Mouse (Mus musculus) embryonic facial prominence, embryonic 10.5 days (tissue): ENCODE measurements at regions not wholly inside any gene's neighbourhood (a gene's known extent, or its start where the extent isn't known, plus 50 kb on each side); places are given as distances from the start of the nearest gene placed in this dataset.

ENCODE experiments used
- DNase-seq: peaks from one replicate; pipeline ENCODE4 v3.0.0-alpha.2; 2017; ENCODE audit warnings: low spot score
- H3K27ac ChIP-seq: fragments of 300-500 bp; sonication (generic); replicated peaks from 2 replicates; pipeline ENCODE4 v1.5.1; 2016; ENCODE audit warnings: mild to moderate bottlenecking
- H3K27me3 ChIP-seq: fragments of 300-500 bp; sonication (generic); replicated peaks from 2 replicates; pipeline ENCODE4 v1.6.1; 2016; ENCODE audit warnings: low read depth, mild to moderate bottlenecking; ENCODE audit not compliant: poor library complexity, severe bottlenecking
- H3K36me3 ChIP-seq: fragments of 300-500 bp; sonication (generic); replicated peaks from 2 replicates; pipeline ENCODE4 v1.6.1; 2016; ENCODE audit warnings: mild to moderate bottlenecking, moderate library complexity
- H3K4me1 ChIP-seq: fragments of 300-500 bp; sonication (generic); 2 replicates; pipeline ENCODE4 v1.6.1; 2016
- H3K4me3 ChIP-seq: fragments of 300-500 bp; sonication (generic); 2 replicates; pipeline ENCODE4 v1.5.1; 2016; ENCODE audit warnings: mild to moderate bottlenecking, moderate library complexity
- H3K9me3 ChIP-seq: fragments of 300-500 bp; sonication (generic); 2 replicates; pipeline ENCODE4 v1.6.1; 2016; ENCODE audit warnings: mild to moderate bottlenecking
- WGBS: fragments of 180-500 bp; shearing (Covaris S2); methylation state at CpG from one replicate; pipeline ENCODE4 v1.1.7; 2016; 5-methylcytosine and 5-hydroxymethylcytosine counted together

DNA sequence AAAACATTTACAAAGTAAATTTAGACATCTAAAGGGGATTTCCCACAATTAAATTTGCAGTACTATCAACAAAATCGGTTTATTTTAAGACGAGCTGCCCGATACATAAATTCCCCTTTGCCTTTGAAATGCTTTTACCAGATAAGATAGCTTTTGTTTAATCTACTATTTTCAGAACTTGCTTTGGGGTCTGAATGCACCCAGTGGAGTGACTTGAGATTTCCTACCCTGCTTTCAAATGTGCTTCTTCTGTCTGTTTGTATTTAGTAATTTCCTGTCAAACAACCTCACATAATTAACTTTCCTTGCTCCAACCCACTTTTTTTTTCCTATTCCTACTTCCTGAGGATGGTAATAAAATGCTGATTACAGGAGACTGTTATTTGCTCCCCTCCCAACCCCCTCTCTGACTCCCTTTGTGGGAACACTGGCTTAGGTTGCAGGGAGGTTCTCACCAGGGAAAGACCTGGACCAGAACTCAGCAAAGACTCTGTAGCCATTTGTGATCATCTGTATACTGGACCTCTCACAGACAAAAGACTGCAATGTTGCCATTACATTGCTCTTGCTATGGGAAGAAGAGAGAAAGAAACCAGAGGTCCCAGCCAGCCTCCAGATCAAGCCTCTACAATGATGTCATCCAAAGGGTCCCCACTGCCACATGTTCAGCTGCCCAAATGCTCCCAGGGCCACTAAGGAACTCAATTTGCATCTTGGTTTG is 318.1 kb downstream of the Sox4 start:
- WGBS, result 55% methylated on average over 3 of the region's 3 CpGs
- peak overlapping the region; percentile 72 for H3K27ac ChIP-seq
- no peaks in the 10 kb centered on the region for H3K27me3 ChIP-seq
- peak; percentile 39 for DNase-seq
- H3K4me1 ChIP-seq, result peaks cover 60% of the 10 kb centered on the region
- peaks cover 7% of the 10 kb centered on the region for H3K36me3 ChIP-seq
- no peaks in the 10 kb centered on the region for H3K9me3 ChIP-seq
- H3K4me3 ChIP-seq, result no peak overlapping the region

DNA sequence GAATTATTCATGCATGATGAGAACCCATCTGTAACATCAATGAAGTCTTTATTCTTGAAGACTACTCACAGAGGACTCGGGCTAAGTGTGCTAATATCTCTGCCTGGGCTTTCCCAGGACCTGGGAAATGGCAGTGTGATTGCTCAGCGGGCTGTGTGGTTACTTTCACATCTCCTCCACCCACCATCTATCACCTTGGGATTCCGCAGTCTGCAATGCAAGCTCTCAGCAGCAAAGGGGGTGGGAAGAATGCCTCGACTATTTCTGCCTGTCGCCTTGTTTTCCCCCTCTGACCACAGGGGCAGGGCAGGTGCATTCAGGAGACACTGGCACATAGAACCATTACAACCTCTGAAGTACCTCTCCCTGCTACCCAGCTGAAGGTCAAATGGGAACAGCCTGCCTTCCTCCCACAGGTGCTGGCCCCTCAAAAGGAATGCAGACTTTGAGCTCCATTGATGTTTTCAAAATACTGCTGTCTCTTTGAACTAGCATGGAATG is 319.9 kb downstream of the Sox4 start:
- Histone ChIP-seq H3K27ac (peak overlapping the region; percentile 72), H3K27me3 (no peaks in the 10 kb centered on the region), H3K4me1 (peaks cover 70% of the 10 kb centered on the region), H3K9me3 (no peaks in the 10 kb centered on the region), H3K36me3 (peaks cover 5% of the 10 kb centered on the region), H3K4me3 (no peak overlapping the region)
- peak; percentile 68 for DNase-seq
- 37% methylated on average over 5 of the region's 5 CpGs for WGBS

DNA sequence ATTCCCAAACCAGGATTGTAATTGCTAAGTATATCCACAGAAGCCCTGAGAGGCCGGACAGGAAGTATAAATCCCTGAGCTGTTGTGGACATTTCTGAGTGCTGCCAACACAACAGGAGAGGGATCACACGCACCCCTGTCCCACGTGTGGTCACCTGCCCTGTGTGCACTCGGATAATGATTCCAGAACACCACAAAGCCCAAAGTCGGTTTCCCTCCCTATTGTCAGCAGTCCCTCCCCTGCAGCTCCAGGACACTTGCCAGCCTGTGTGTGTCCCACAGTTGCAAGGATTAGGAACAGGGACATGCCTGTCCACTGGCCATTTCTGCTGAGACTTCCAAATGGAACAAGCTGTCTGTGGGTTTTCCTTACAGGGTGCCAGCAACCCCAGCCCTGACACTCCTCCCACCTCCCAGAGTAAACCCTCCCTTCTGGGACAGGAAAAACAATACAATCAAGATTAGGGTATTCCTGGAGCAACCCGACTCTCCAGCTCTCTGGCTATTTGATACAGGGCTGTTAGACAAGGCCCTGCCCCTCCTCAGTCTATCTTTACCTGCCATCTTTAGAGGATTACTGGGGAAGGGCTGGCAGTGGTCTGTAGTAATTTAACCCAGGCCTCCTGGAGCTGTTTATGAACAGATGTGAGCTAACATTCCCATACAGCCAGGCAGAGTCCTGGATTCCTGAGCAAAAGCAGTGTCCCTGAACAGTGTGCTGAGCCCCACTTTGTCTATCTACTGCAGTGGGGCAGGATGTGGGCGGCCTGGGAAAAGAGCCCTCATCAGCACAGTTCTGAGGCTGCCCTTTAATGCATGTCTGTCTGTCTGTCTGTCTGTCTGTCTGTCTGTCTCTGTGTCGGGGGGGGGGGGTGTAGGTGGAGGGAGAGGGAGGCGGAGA is 323.8 kb downstream of the Sox4 start:
- H3K4me3 ChIP-seq, result peak overlapping the region; percentile 37; the same call in 1 of the 2 replicates
- H3K9me3 ChIP-seq, result no peaks in the 10 kb centered on the region
- H3K27ac ChIP-seq, result peak overlapping the region; percentile 85
- H3K27me3 ChIP-seq, result no peaks in the 10 kb centered on the region
- 24% methylated on average over 9 of the region's 9 CpGs for WGBS
- DNase-seq, result peak; percentile 83
- peaks cover 67% of the 10 kb centered on the region for H3K4me1 ChIP-seq
- peaks cover 10% of the 10 kb centered on the region for H3K36me3 ChIP-seq

DNA sequence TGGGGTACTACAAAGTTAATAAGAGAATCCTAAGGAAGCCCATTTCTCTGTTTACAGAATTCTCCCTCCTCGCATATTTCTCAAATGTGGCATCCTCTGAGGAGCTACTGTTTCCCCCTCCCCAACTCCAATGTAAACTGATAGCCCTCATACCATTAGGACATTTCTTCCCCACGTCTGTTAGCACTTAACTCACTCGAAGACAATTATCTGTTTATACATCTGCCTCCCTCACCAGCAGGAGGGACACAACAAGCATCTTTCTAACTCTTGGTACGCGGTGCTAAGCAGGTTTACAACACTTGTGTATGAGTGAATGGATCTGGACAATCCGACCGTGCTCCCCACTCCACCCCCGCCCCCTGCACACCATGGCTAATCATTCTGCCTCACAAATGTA is 324.8 kb downstream of the Sox4 start:
- 33% methylated on average over 8 of the region's 8 CpGs for WGBS
- peak overlapping the region; percentile 85 for H3K27ac ChIP-seq
- DNase-seq, result peak; percentile 43
- no peaks in the 10 kb centered on the region for H3K9me3 ChIP-seq
- no peak overlapping the region for H3K4me3 ChIP-seq
- H3K36me3 ChIP-seq, result peaks cover 10% of the 10 kb centered on the region
- H3K4me1 ChIP-seq, result peaks cover 60% of the 10 kb centered on the region
- H3K27me3 ChIP-seq, result no peaks in the 10 kb centered on the region

DNA sequence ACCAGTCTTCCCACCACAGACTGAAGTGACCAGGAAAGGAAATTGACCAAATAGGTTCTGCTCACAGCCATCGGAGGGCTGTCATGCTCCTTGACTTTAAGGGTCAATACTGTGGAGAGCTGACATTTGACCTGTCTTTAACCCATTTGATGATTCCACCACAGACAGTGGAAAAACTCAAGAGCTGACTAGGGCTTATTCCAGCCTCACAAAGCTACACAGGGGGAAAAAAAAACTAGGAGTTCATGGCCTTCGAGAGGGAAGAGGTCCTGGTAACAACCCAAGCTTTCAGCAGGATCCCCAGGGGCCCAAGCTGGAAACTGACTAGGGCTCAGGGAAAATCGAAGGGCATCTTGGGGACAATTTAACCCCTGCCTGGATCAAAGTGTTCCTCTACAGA is 334.6 kb downstream of the Sox4 start:
- no peaks in the 10 kb centered on the region for H3K27me3 ChIP-seq
- no peak for DNase-seq
- H3K27ac ChIP-seq, result no peak overlapping the region
- H3K4me3 ChIP-seq, result no peak overlapping the region
- H3K4me1 ChIP-seq, result peaks cover 16% of the 10 kb centered on the region
- no peaks in the 10 kb centered on the region for H3K9me3 ChIP-seq
- H3K36me3 ChIP-seq, result no peaks in the 10 kb centered on the region
- WGBS, result 19% methylated on average over 3 of the region's 3 CpGs

DNA sequence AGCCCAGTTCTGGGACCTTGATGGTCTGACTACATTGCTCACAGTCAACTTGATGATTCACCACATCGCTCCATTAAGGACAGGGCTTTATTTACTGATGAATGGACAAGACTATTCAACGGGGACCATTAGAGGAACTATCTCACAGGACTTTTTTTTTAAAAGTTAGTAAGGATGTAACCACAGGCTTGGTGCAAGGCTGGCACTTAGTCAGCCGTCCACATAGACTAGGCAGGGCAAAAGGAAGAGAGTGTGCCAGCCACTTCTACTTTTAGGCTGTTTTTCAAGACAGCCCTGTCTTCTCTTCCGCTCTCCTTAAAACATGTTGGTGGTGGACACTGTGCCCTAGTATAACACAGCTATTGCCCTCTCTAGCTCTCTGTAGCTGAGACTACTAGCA is 336.0 kb downstream of the Sox4 start:
- DNase-seq, result no peak
- peaks cover 7% of the 10 kb centered on the region; the same call in 1 of the 2 replicates for H3K36me3 ChIP-seq
- no peaks in the 10 kb centered on the region for H3K27me3 ChIP-seq
- WGBS, result 94% methylated on average over 4 of the region's 4 CpGs
- peaks cover 6% of the 10 kb centered on the region; the same call in 1 of the 2 replicates for H3K9me3 ChIP-seq
- no peak overlapping the region for H3K4me3 ChIP-seq
- peaks cover 16% of the 10 kb centered on the region for H3K4me1 ChIP-seq
- H3K27ac ChIP-seq, result no peak overlapping the region; the same call in 1 of the 2 replicates

DNA sequence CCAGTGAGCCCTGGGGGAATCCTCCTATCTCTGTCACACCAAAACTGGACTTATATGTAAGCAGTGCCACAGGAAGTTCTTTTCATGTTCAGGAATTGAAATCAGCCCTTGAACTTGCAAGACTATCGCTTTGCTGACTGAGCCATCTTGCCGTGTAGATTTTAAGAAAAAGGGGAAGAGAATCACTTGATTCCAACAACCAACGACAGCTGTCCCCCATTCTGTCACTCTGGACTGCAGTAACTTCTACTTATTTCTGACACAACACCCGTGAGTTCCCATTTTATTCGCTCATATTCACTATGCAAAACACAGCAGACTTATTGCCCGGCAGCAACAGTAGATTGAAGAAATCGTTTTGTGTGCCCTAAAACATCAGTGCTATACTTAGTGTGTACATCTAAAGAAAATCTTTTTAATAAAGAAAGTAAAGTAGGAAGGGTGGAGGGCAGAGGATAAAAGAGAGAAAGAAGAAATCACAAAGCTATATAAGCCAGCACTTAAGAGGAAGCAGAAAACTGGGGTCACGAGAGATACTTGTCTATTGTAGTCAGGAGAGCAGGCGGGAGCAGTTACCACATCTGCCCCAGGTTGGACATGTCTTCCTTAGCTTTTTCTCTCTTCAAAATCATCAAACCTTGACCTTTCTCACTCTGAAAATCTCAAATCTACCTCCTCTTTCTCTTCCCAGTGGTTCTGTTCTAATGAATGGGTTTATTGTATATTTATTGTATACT is 336.7 kb downstream of the Sox4 start:
- Histone ChIP-seq H3K4me1 (peaks cover 21% of the 10 kb centered on the region), H3K36me3 (peaks cover 9% of the 10 kb centered on the region; the same call in 1 of the 2 replicates), H3K9me3 (peaks cover 6% of the 10 kb centered on the region; the same call in 1 of the 2 replicates), H3K27ac (no peak overlapping the region), H3K4me3 (no peak overlapping the region), H3K27me3 (no peaks in the 10 kb centered on the region)
- no peak for DNase-seq
- WGBS, result 85% methylated on average over 9 of the region's 9 CpGs

DNA sequence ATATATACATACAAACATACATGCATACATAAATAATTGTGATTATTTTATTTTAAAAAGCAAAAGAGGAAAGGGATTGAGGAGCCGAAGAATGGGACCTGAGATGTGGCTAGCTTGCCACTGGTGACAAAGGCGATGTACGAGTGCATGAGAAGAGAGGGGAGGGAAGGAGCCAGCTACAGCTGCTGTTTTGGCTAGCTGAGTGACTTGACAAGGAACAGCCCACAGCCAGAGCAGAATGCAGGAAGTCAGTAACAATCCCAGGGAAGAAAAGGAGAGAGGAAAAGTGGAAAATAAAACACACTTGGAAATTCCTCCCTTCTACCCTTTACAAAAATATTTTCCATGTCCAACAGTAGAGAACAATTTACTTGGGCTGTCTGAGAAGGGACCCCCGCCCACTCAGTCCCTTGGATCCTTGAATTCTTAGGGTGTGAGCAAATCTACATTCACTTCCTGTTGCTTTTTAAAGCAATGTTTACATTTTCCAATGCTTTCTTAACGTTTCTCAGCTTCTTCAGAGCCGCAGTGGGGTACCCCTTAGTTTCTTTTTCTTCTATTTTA is 345.9 kb downstream of the Sox4 start:
- 0 out of 2 replicates have a peak, but pooled peaks cover 2% of the 10 kb centered on the region for H3K36me3 ChIP-seq
- no peak overlapping the region for H3K4me3 ChIP-seq
- no peak for DNase-seq
- peak overlapping the region; percentile 35; the same call in 1 of the 2 replicates for H3K27ac ChIP-seq
- 56% methylated on average over 6 of the region's 6 CpGs for WGBS
- H3K27me3 ChIP-seq, result no peaks in the 10 kb centered on the region
- no peaks in the 10 kb centered on the region for H3K9me3 ChIP-seq
- H3K4me1 ChIP-seq, result peaks cover 18% of the 10 kb centered on the region

DNA sequence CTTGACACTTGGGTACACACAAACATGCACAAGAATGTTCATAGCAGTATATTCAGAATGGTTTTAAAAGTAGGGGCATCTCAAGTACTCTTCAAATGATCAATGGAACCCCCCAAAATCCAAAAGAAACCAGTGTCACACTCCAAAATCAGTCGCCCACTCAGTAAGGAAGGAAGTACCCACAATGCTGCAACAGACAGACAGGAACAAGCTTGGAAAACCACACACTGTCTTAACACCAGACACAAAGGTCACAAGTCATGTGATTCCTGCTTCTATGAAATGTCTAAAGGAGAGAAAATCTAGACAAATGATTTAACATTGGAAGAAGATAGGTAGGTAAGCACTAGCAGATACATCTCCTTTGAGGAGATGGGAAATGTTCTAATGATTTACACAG is 346.9 kb downstream of the Sox4 start:
- WGBS, result 86% methylated on average over 1 of the region's 1 CpGs
- Histone ChIP-seq H3K9me3 (no peaks in the 10 kb centered on the region), H3K27me3 (no peaks in the 10 kb centered on the region), H3K36me3 (no peaks in the 10 kb centered on the region), H3K4me1 (peaks cover 12% of the 10 kb centered on the region), H3K27ac (no peak overlapping the region), H3K4me3 (no peak overlapping the region)
- no peak for DNase-seq

DNA sequence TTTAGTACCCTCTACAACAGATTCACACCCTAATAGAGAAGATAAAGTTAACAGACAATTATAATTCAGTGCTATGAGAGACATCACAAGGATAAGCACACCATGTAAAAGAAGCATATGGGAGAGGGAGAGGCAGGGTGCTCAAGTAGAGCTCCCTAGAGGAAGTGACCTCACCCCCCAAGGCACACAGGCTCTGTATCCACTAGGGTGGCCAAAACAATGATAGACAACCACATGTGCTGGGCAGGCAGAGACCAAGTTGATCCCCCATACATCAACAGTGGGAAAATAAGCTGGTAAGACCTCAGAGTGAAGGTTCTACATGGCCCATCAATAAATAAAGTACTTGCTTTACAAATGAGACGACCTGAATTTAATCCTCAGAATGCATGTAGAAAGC is 347.7 kb downstream of the Sox4 start:
- no peak for DNase-seq

DNA sequence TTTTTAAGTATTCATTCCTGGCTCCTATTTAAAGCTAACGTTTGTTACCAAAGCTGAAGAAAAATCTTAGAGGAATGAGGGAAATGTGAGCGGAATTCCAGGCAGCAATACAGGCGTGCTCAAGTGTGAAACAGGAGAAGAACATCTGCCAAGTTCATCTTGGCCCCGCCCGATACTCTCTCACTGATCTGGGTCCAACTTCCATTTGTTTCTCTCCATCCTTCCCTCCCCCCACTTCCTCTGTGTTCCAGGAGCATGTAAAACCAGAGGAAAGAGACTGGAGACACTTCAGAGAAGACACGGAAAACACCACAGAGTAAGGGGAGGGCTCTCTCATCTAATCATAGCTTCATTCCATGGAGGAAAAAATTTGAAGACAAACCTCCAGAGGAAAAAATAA is 346.7 kb downstream of the Gm11361 start:
- Histone ChIP-seq H3K36me3 (no peaks in the 10 kb centered on the region), H3K4me3 (no peak overlapping the region), H3K9me3 (no peaks in the 10 kb centered on the region), H3K27ac (no peak overlapping the region), H3K4me1 (peaks cover 10% of the 10 kb centered on the region), H3K27me3 (no peaks in the 10 kb centered on the region)
- no peak for DNase-seq
- 63% methylated on average over 6 of the region's 6 CpGs for WGBS

More for the DNA sequence above, 347.7 kb downstream of the Sox4 start:
- H3K9me3 ChIP-seq, result no peaks in the 10 kb centered on the region
- H3K4me3 ChIP-seq, result no peak overlapping the region
- 87% methylated on average over 1 of the region's 1 CpGs for WGBS
- no peaks in the 10 kb centered on the region for H3K27me3 ChIP-seq
- H3K27ac ChIP-seq, result no peak overlapping the region
- no peaks in the 10 kb centered on the region for H3K36me3 ChIP-seq
- H3K4me1 ChIP-seq, result peaks cover 10% of the 10 kb centered on the region

DNA sequence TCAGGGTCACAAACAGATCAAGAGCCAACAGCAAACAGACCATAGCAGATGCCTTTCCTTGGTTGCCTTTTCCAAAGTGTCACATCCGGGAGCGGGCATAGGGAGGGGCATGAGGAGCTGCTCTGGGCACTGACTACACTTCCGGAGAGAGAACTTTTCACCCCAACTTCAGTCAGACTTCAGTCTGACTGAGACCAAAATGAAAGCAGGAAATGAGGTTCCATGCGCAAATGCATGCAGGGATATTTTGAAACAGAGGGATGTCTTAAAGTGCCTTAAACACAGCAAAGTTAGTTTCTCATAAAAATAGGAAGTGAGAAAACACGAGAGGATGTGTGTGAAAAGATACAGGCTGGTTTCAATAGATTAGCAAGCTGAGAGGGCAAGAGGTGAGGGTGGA is 343.5 kb downstream of the Gm11361 start:
- WGBS, result 74% methylated on average over 5 of the region's 5 CpGs
- no peak for DNase-seq

More for the DNA sequence above, 343.5 kb downstream of the Gm11361 start:
- H3K27ac ChIP-seq, result no peak overlapping the region
- H3K9me3 ChIP-seq, result no peaks in the 10 kb centered on the region
- no peak overlapping the region for H3K4me3 ChIP-seq
- H3K4me1 ChIP-seq, result 0 out of 2 replicates have a peak, but pooled peaks cover 3% of the 10 kb centered on the region
- no peaks in the 10 kb centered on the region for H3K27me3 ChIP-seq
- H3K36me3 ChIP-seq, result no peaks in the 10 kb centered on the region
